Mouse (Mus musculus) olfactory bulb, adult 2 months (tissue): ENCODE data around the gene Fto. TPM values are rescaled to one million over a fixed set of nuclear protein-coding genes. Genes with fewer than 3 reads are reported as not detected.

Source experiments
- H3K27ac ChIP-seq: fragments of 200-500 bp; 2 replicates; pipeline ENCODE4 v1.5.1; 2012; ENCODE audit warnings: low read depth, low read length; ENCODE audit not compliant: insufficient read depth
- H3K4me1 ChIP-seq: fragments of 200-500 bp; 2 replicates; pipeline ENCODE4 v1.6.1; 2012; ENCODE audit warnings: low read length; ENCODE audit not compliant: control insufficient read depth, insufficient read depth
- H3K4me3 ChIP-seq: fragments of 200-500 bp; 2 replicates; pipeline ENCODE4 v1.5.1; 2012; ENCODE audit warnings: mild to moderate bottlenecking, low read depth, low read length, moderate library complexity; ENCODE audit not compliant: insufficient read depth
- CTCF ChIP-seq: fragments of 200-500 bp; IDR thresholded peaks from 2 replicates; pipeline ENCODE4 v1.5.1; 2012; ENCODE audit warnings: low read depth, mild to moderate bottlenecking, low read length, moderate library complexity; ENCODE audit not compliant: insufficient read depth
- POLR2A ChIP-seq: fragments of 200-500 bp; IDR thresholded peaks from 2 replicates; pipeline ENCODE4 v1.6.1; 2012; ENCODE audit warnings: mild to moderate bottlenecking, low read depth, low read length, moderate library complexity; ENCODE audit not compliant: insufficient read depth
- WGBS: fragments of 180-500 bp; shearing (Covaris S2); methylation state at CpG from one replicate; pipeline ENCODE4 v1.1.7; 2018; 5-methylcytosine and 5-hydroxymethylcytosine counted together
- polyA plus RNA-seq: library from polyadenylated mRNA; stranded (reverse); fragments of >200 nt; gene quantifications from 2 replicates; pipeline ENCODE4 v1.2.4, GENCODE M21; 2012; ENCODE audit warnings: low replicate concordance; ENCODE audit not compliant: missing spikeins, insufficient read depth, insufficient read length

Gene Fto
- polyA plus RNA-seq, 1 experiment, result not detected

DNA sequence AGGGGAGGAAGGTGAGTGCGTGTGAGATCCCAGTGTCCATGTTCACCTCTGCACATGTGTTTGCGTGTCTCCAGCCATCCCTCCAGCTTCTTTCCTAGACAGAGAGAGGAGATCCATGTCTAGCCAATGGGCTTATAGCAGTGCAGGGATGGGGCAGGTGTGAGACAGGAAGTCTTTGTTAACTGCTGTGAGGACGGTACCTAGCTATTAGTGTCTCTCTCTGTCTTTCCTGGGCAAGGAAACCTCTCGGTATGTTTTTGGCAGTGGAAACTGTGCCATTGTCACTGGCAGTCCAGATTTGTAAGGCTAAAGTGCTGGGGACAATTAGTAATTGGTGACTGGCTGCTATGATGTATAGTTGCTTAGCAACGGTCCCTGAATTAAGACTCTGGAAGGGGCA lies 304.4 kb downstream of the Fto start:
- no peak for TF ChIP-seq CTCF
- TF ChIP-seq POLR2A, result no peak
- Histone ChIP-seq H3K4me1 (peaks cover 13% of the 10 kb centered on the region; the same call in 1 of the 2 replicates), H3K27ac (no peak overlapping the region), H3K4me3 (no peak overlapping the region)
- WGBS, result 53% methylated on average over 5 of the region's 5 CpGs

DNA sequence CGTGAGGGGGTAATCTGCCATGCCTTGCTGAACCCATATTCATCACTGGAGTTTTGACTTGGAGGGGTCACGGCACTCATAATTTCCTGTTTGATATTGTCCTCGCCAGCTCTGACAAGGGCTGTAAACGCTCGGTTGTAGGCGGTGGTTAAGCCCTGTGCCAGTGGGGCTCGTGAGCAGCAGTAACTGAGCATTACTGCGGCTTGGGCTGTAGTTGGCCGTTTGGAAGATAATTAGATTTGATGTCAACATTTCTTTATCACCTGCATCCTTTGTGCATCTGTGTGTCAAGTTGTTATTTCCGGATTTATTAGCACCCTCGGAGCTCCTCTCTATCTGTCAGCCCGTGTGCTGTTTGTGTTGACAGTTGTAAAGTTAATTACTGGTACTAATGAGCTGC lies 309.4 kb downstream of the Fto start:
- 72% methylated on average over 12 of the region's 12 CpGs for WGBS
- Histone ChIP-seq H3K27ac (no peak overlapping the region), H3K4me1 (peaks cover 5% of the 10 kb centered on the region; the same call in 1 of the 2 replicates), H3K4me3 (no peak overlapping the region)
- TF ChIP-seq POLR2A (no peak), CTCF (no peak)

DNA sequence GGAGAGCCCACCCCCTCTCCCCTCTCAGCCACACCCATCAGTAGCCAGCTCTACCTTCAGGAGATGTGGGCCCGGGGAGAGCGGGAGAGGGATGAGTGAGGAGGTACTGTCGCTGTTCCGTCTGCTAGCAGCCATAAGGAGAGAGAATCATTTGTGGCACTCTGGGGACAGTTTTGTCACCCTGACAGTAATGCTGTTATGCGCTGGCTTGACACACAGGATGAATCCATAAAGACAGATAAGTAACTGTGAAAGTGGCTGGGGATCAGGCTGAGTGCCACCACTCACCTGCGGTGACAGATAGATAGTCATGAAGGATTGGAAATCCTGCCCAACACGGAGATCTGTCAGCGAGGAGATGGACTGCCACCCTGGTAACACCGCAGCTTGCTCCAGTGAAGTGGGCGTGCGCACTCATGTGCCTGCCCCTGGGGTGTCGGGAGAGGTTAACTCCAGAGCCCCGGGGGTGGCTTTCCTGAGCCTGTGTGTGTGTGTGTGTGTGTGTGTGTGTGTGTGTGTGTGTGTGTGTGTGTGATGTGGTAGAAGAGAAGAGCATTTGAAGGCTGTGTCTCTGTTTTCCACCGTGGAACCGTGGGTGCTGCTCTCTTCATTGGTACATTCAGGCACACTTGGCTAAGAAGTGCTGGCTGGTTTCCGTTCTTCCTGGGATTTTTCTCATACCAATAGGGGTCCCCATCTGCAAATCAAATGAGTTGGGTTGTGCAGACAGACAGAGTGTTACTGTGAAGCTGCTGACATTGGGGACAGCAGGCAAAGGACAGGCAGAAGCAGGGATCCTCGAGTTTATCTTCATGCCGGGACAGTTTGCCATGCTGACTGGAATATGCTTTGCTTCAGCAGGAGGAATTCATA lies 312.6 kb downstream of the Fto start:
- Histone ChIP-seq H3K4me3 (no peak overlapping the region), H3K27ac (no peak overlapping the region), H3K4me1 (peaks cover 10% of the 10 kb centered on the region)
- TF ChIP-seq CTCF (no peak), POLR2A (no peak)
- 74% methylated on average over 18 of the region's 18 CpGs for WGBS

DNA sequence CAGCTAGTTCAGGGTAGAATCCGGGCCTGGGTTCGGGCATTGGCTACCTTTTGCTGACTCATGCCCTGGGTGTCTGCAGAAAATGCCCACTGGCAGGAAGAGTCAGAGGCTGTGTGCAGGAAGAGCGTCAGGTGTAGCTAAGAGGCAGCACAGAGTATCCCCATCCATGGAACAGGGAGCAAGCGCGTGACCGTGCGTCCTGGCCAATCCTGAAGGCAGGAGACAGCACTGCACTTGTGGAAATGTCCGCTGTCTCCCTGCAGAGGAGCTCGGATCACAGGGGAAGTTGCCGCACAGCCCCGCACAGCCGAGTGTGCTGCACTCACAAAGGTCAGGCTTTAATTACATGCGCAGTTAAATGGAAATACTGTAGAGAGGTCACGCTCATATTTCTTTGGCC lies 316.3 kb downstream of the Fto start:
- peaks cover 11% of the 10 kb centered on the region for H3K4me1 ChIP-seq
- WGBS, result 68% methylated on average over 14 of the region's 14 CpGs
- no peak for TF ChIP-seq CTCF
- H3K4me3 ChIP-seq, result no peak overlapping the region
- no peak overlapping the region for H3K27ac ChIP-seq

DNA sequence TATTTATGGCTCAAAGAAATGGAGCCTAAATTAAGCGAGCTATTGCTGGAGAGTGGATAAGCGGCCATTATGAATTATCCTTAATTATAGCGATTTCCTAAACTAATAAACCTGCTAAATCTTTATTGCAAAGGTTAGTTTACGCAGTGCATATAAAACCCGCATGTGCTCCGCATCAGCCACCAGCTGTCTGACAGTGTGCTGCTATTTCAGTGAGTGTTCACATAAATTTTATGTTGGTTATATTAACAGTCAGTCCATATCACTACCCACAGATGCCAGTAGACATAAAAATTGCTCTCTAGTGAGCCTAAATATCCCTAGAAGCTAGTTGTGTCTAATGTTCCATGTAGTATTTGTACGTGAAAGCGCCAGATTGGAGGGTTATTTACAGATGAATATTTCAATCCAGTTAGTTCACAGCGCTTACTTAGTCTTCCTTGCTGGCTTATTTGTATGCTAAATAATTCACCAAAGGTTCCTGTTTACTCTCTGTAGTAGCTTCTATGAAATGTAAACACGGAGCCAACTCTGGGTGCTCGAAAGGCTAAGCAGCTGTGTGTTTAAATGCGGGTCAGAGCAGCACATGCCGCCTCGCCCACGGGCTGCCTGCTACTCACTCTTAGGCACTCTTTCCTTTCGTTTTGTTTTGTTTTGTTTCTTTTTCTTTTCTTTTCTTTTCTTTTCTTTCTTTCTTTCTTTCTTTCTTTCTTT lies 317.2 kb downstream of the Fto start:
- no peak overlapping the region for H3K4me3 ChIP-seq
- peaks cover 11% of the 10 kb centered on the region for H3K4me1 ChIP-seq
- WGBS, result 33% methylated on average over 16 of the region's 16 CpGs
- TF ChIP-seq POLR2A (no peak), CTCF (no peak)
- H3K27ac ChIP-seq, result no peak overlapping the region

DNA sequence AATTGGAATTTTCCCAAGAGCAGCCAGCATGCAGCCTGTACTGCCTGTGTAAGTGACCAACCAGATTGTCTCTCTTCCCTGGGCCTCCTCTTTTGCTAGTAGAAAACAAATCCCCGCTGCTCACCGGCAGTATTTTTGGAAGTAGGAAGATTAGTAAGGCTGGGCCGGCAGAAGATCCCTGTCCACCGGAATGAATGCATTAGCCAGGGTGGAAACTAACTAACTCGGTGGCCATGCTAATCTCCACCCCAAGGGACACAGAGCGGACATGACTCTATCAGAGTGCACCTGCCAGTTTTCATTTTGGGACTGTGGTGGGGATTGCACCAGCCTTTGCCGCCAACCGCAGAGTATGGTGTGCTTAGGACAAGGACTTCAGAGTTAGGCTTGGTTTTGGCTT lies 319.1 kb downstream of the Fto start:
- WGBS, result 94% methylated on average over 8 of the region's 8 CpGs
- H3K4me3 ChIP-seq, result no peak overlapping the region
- no peak for TF ChIP-seq CTCF
- TF ChIP-seq POLR2A, result no peak
- H3K27ac ChIP-seq, result no peak overlapping the region
- peaks cover 8% of the 10 kb centered on the region for H3K4me1 ChIP-seq

DNA sequence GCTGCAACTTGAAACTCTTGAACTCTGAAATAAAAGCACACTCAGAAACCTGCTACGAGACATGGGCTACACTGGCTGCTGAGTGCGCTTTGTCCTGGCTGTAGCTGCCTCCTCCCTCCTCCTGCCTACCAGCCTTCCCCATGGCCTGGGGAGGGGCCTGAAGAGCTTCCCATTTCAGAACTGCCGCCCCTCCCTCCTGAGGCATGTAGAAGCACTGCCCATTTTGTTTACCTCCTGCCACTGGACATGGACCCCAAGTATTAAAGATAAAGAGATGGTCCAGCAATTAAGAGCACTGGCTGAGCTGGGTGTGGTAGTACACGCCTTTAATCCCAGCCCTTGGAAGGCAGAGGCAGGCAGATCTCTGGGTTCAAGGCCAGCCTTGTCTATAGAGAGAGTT lies 322.1 kb downstream of the Fto start:
- Histone ChIP-seq H3K4me1 (0 out of 2 replicates have a peak, but pooled peaks cover 2% of the 10 kb centered on the region), H3K4me3 (no peak overlapping the region), H3K27ac (no peak overlapping the region)
- TF ChIP-seq CTCF (no peak), POLR2A (no peak)
- 97% methylated on average over 4 of the region's 4 CpGs for WGBS

DNA sequence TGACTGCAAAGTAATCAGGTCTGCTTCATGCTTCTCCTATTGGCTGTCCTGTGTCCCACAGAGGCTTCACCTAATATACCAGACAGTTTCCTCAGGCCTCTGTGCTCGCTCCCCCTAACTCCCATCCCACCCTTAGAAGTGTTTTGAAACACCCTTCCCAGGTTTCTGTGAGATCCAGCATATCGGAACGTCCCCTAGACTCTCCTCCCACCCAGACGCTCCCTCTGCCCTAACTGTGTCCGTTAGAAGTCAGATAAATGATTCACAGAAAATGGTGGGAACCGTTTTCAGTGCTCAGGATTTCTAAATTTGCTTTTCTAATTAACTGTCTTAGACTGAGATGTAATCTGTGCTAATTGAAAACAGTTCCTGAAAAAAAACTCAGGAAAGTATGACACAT lies 323.6 kb downstream of the Fto start:
- TF ChIP-seq CTCF (no peak), POLR2A (no peak)
- WGBS, result 87% methylated on average over 6 of the region's 6 CpGs
- Histone ChIP-seq H3K27ac (no peak overlapping the region), H3K4me1 (no peaks in the 10 kb centered on the region), H3K4me3 (no peak overlapping the region)

DNA sequence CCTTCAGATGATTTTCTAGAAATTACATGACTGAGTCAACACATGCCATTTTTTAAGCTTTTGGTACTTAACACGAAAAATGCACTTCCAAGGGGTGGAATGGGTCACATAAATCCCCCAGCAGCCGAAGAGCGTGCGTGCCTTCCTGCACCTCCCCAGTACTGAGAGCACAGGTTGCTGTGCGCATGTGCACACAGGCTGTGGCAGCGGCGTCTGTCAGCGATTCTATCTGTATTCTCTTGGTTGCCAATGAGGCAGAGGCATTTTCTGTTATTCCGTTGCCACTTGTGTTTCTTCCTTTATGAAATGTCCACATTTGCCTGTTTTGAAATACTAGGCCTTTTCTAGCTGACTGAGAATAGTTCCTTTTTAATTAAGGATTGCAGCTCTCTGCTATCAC lies 324.4 kb downstream of the Fto start:
- WGBS, result 93% methylated on average over 9 of the region's 9 CpGs

More for the DNA sequence above, 324.4 kb downstream of the Fto start:
- Histone ChIP-seq H3K27ac (no peak overlapping the region), H3K4me3 (no peak overlapping the region), H3K4me1 (no peaks in the 10 kb centered on the region)
- no peak for TF ChIP-seq CTCF
- TF ChIP-seq POLR2A, result no peak
